In the genomic region with DNA sequence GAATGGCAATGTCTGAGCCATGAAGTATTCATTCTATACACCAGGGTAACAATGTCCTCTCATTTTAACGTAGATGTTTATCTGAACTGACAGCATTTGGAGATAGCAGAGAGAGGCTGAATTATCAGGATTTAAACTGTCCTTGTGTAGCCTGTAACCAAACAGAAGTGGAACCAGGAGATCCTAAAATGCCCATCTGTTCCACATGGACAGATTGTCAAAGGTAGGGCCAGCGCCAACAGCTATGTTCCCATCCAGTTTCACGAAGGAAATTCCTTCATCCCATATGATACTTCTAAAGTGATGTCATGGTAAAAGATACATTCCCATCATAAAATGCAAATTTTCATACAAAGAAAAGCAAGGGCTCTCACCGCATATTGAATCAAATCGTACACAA, we compare ENCODE assay signal across 9 mouse cellular contexts.
"Had no signal": no experiment of that assay in that cellular context is flagged by ENCODE, and none has a peak within 500 bp of the region (broad histone marks: within the 10 kb centered on the region; RNA-seq: fewer than 3 reads in every experiment).

No protein-coding gene starts in this region.

- H3K9ac ChIP-seq: liver, embryonic 13.5 days; midbrain, embryonic 13.5 days; stomach, embryonic 15.5 days had no signal

- H3K27ac ChIP-seq: liver, embryonic 13.5 days; macrophage; midbrain, embryonic 13.5 days; stomach, embryonic 15.5 days had no signal

- H3K4me2 ChIP-seq: liver, embryonic 13.5 days; midbrain, embryonic 13.5 days; stomach, embryonic 15.5 days had no signal

- H3K9me3 ChIP-seq: liver, embryonic 13.5 days; midbrain, embryonic 13.5 days; stomach, embryonic 15.5 days had no signal

- ATAC-seq: midbrain, embryonic 13.5 days had no signal

- H3K27me3 ChIP-seq: liver, embryonic 13.5 days; midbrain, embryonic 13.5 days; stomach, embryonic 15.5 days had no signal

- H3K36me3 ChIP-seq: liver, embryonic 13.5 days; midbrain, embryonic 13.5 days; stomach, embryonic 15.5 days had no signal

- H3K4me1 ChIP-seq: liver, embryonic 13.5 days; midbrain, embryonic 13.5 days; stomach, embryonic 15.5 days had no signal

- DNase-seq: kidney, adult 18-20 months; kidney, adult 9 months; liver, embryonic 13.5 days; right cerebral cortex, postnatal 25 days; spleen, adult 18-20 months; thymus, postnatal 25 days had no signal

- H3K4me3 ChIP-seq: liver, embryonic 13.5 days; midbrain, embryonic 13.5 days; stomach, embryonic 15.5 days had no signal
